Mouse (Mus musculus): ENCODE measurements at regions not wholly inside any gene's neighbourhood (a gene's known extent, or its start where the extent isn't known, plus 50 kb on each side); places are given as distances from the start of the nearest gene placed in this dataset.

- TF ChIP-seq POLR2A (IDR thresholded peaks at IDR 0.05; ENCODE audit: borderline replicate concordance, extremely low read depth, insufficient read depth, insufficient read length, poor library complexity, severe bottlenecking): no peak
- no peak for TF ChIP-seq CTCF (IDR thresholded peaks at IDR 0.05; ENCODE audit: borderline replicate concordance, extremely low read depth, insufficient read depth, insufficient read length)
Observed at GRCm38 (mm10) chr8:102575523-102575922, 209.9 kb downstream of the Cdh11 start.

Measured in brain, embryonic 14.5 days (tissue).